Mouse (Mus musculus): ENCODE results near the gene Olfr328. TPM values are rescaled to one million over a fixed set of nuclear protein-coding genes. Genes with fewer than 3 reads are reported as not detected.
"Not testable (repeated sequence)": the region's sequence is repeated elsewhere in the genome, so short reads cannot be mapped to it uniquely, and the experiment has no call there.

Olfr328 gene
- polyA plus RNA-seq, 1 experiment = not detected

GRCm38 (mm10) chr11:58570405-58570804, 15.0 kb upstream of the Olfr328 start, which contains the start of gene Olfr224:
Gene Olfr224 (minus strand): TSS chr11:58570553.
- TF ChIP-seq CTCF (IDR thresholded peaks at IDR 0.05; ENCODE audit: borderline replicate concordance, extremely low read depth, insufficient read depth, insufficient read length) (no peak), POLR2A (IDR thresholded peaks at IDR 0.05; ENCODE audit: borderline replicate concordance, extremely low read depth, insufficient read depth, insufficient read length, poor library complexity, severe bottlenecking) (no peak)
- no peak for DNase-seq (ENCODE audit: low read depth)

- no peak for DNase-seq (ENCODE audit: low read depth)
- no peak for TF ChIP-seq CTCF (IDR thresholded peaks at IDR 0.05; ENCODE audit: borderline replicate concordance, extremely low read depth, insufficient read depth, insufficient read length)
- no peak for TF ChIP-seq POLR2A (IDR thresholded peaks at IDR 0.05; ENCODE audit: borderline replicate concordance, extremely low read depth, insufficient read depth, insufficient read length, poor library complexity, severe bottlenecking)
These were observed 9.1 kb downstream of the Olfr328 start, which contains the start of gene Olfr329-ps for GRCm38 (mm10) chr11:58546322-58546721. Gene Olfr329-ps (minus strand): TSS chr11:58546422.

DNA sequence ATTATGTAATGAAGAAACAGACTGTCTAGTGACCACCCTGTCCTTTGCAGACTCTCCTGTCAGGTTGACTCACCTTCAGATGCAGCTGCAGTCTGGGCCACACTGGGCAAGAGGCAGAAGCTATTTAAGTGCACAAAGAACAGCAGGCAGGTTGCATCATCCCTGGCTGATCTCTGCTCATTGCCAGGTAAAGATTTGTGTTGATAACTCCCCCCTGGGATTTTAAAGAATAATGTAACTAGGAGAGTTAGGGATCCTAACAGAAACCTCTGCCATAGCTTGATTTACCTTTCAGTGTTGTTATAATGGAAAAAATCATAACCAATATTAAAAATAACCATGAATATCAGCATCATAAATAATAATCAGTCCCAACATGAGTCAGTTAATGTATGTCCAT, 20.7 kb downstream of the Olfr328 start, which contains the start of gene Olfr330:
Gene Olfr330 (minus strand): TSS at position 101 of the 400 bp plus-strand sequence.
- DNase-seq (ENCODE audit: low read depth) = not testable (repeated sequence)

- DNase-seq (ENCODE audit: low read depth) = not testable (repeated sequence)
These were observed 35.7 kb downstream of the Olfr328 start for GRCm38 (mm10) chr11:58519756-58520155.

GRCm38 (mm10) chr11:58518916-58519315, 36.5 kb downstream of the Olfr328 start:
- not testable (repeated sequence) for DNase-seq (ENCODE audit: low read depth)

GRCm38 (mm10) chr11:58509058-58509457, 46.4 kb downstream of the Olfr328 start:
- not testable (repeated sequence) for DNase-seq (ENCODE audit: low read depth)

DNA sequence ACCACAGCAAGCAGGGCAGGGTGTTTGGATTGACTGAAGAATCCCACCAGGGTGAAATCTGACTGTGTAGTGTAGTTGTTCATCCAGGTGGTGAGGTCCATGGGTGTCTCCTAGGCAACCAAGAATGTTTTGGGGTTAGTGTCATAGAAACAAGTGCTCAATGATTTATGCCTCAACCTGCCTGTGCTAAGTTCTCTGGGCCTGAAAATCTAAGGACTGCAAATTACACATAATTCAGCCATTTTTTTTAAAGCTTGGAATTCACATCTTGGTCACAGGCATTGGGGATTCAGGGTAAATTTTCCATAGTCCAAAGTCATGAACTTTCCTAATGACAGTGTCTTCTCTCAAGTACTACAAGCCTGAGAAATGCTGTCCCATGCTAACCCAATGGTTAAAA, 53.0 kb downstream of the Olfr328 start, which contains the start of gene Olfr331:
Gene Olfr331 (minus strand): TSS at position 101 of the 400 bp plus-strand sequence.
- DNase-seq (ENCODE audit: low read depth) = not testable (repeated sequence)

Other genes starting within 250 kb of the Olfr328 start
- 43.0 and 83.0 TPM in 2 replicates for gene Zfp692, start 248.6 kb downstream of the Olfr328 start, polyA plus RNA-seq (2012; rRNA removed)
- gene Zfp672, start 225.3 kb downstream of the Olfr328 start, polyA plus RNA-seq (2012; rRNA removed) = 41.9 and 47.0 TPM in 2 replicates
- 39.9 and 46.8 TPM in 2 replicates for gene Sh3bp5l, start 224.9 kb downstream of the Olfr328 start, polyA plus RNA-seq (2012; rRNA removed)
- gene Lypd8, start 176.6 kb downstream of the Olfr328 start, polyA plus RNA-seq (2012; rRNA removed) = 0.27 and 0.34 TPM in 2 replicates
- not detected in 2 replicates for gene 1810065E05Rik, start 134.5 kb downstream of the Olfr328 start, polyA plus RNA-seq (2012; rRNA removed)
- gene Gm12253, start 123.1 kb downstream of the Olfr328 start, polyA plus RNA-seq (2012; rRNA removed) = not detected in 2 replicates
- gene Lypd9, start 102.7 kb downstream of the Olfr328 start, polyA plus RNA-seq (2012; rRNA removed) = not detected in 2 replicates
- not detected in 2 replicates for gene Olfr30, start 93.4 kb downstream of the Olfr328 start, polyA plus RNA-seq (2012; rRNA removed)
- not detected in 2 replicates for gene Olfr332, start 63.1 kb downstream of the Olfr328 start, polyA plus RNA-seq (2012; rRNA removed)
- not detected in 2 replicates for gene Olfr331, start 53.1 kb downstream of the Olfr328 start, polyA plus RNA-seq (2012; rRNA removed)
- not detected in 2 replicates for gene Olfr330, start 20.8 kb downstream of the Olfr328 start, polyA plus RNA-seq (2012; rRNA removed)
- not detected in 2 replicates for gene Olfr329-ps, start 9.2 kb downstream of the Olfr328 start, polyA plus RNA-seq (2012; rRNA removed)
- not detected in 2 replicates for gene Olfr224, start 14.9 kb upstream of the Olfr328 start, polyA plus RNA-seq (2012; rRNA removed)
- not detected in 2 replicates for gene Olfr325, start 22.1 kb upstream of the Olfr328 start, polyA plus RNA-seq (2012; rRNA removed)
- gene Olfr324, start 39.5 kb upstream of the Olfr328 start, polyA plus RNA-seq (2012; rRNA removed) = 0.10 TPM in 1 of 2 replicates, not detected in the other
- gene 2210407C18Rik, start 60.4 kb upstream of the Olfr328 start, polyA plus RNA-seq (2012; rRNA removed) = not detected in 2 replicates
- gene Olfr323, start 74.9 kb upstream of the Olfr328 start, polyA plus RNA-seq (2012; rRNA removed) = not detected in 2 replicates
- 0.11 TPM in 1 of 2 replicates, not detected in the other for gene Trim58, start 84.8 kb upstream of the Olfr328 start, polyA plus RNA-seq (2012; rRNA removed)
- gene Olfr322, start 103.1 kb upstream of the Olfr328 start, polyA plus RNA-seq (2012; rRNA removed) = not detected in 2 replicates
- gene Olfr320, start 125.5 kb upstream of the Olfr328 start, polyA plus RNA-seq (2012; rRNA removed) = not detected in 2 replicates
- 0.10 TPM in 1 of 2 replicates, not detected in the other for gene Olfr319, start 143.5 kb upstream of the Olfr328 start, polyA plus RNA-seq (2012; rRNA removed)
- gene Olfr318, start 168.4 kb upstream of the Olfr328 start, polyA plus RNA-seq (2012; rRNA removed) = not detected in 2 replicates
- 0.20 and 0.27 TPM in 2 replicates for gene Olfr317, start 183.6 kb upstream of the Olfr328 start, polyA plus RNA-seq (2012; rRNA removed)
- gene Olfr316, start 197.1 kb upstream of the Olfr328 start, polyA plus RNA-seq (2012; rRNA removed) = not detected in 2 replicates
- not detected in 2 replicates for gene Olfr315, start 217.6 kb upstream of the Olfr328 start, polyA plus RNA-seq (2012; rRNA removed)
- gene Olfr314, start 227.3 kb upstream of the Olfr328 start, polyA plus RNA-seq (2012; rRNA removed) = not detected in 2 replicates
- 1.1 and 2.4 TPM in 2 replicates for gene Fam183b, start 246.3 kb upstream of the Olfr328 start, polyA plus RNA-seq (2012; rRNA removed)

All from brain, embryonic 14.5 days (tissue).